Mouse (Mus musculus): Measurements from ENCODE around the gene Gm10198.

DNA sequence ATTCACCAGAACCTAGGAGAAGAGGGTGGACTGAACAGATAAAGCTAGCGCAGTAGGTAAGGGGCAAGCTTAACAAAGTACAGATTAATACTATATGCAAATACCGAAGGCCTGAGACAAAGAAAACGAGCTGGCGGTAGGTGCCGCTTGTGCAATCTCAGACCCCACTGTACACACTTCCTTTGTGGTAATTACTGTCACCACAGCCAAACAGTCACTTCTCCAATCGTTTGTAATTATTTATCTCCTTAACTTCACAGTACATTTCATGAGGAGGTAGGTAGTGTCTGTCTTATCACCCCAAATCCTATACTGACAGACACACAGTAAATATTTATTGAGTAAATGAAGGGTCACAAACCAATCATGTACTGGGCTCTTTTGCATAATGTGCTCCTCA, 47.7 kb downstream of the Gm10198 start:
- no peak for TF ChIP-seq POLR2A (IDR thresholded peaks at IDR 0.05; ENCODE audit: borderline replicate concordance, extremely low read depth, insufficient read depth, insufficient read length, poor library complexity, severe bottlenecking)
- TF ChIP-seq CTCF (IDR thresholded peaks at IDR 0.05; ENCODE audit: borderline replicate concordance, extremely low read depth, insufficient read depth, insufficient read length) = no peak

All from brain, embryonic 14.5 days (tissue).